26 mouse cellular contexts compared by ENCODE assay signal in the genomic region with DNA sequence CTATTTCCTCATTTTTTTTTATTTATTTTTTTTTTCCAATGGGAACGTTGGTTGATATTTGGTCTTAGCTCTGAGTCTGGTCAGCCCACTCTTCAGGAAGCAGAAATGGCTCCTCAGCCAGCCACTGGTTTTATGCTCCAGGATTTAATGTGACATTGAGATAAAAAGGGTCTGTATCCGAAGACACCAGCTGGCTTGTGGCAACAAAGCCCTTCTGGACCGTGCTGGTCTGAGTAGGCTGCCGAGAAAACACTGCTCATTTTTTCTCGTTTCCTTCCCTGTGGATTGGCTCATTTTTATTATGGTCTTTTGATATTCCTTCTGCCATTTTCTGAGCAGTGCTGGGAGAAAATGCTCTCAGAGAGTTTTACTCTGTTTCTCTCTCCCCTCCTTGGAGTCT.
DNase-seq lines count a peak whose midpoint lies in the region; ATAC-seq and TF ChIP-seq lines count a peak whose summit lies in the region.
"Had no signal": no experiment of that assay in that cellular context is flagged by ENCODE, and none has a peak within 500 bp of the region (broad histone marks: within the 10 kb centered on the region; RNA-seq: fewer than 3 reads in every experiment).

No protein-coding gene starts in this region.

- no peaks in the 10 kb centered on the region for H3K4me1 ChIP-seq in forebrain, embryonic 14.5 days (ENCODE audit: control insufficient read depth, insufficient read depth, low read length)
- H3K4me1 ChIP-seq in forebrain, embryonic 11.5 days (replicated peaks; ENCODE audit: control insufficient read depth, insufficient read depth, low read length): no peaks in the 10 kb centered on the region
- no peaks in the 10 kb centered on the region for H3K4me1 ChIP-seq in midbrain, embryonic 11.5 days (ENCODE audit: control insufficient read depth, insufficient read depth, low read length)
- H3K4me1 ChIP-seq in midbrain, embryonic 15.5 days: no peaks in the 10 kb centered on the region
- H3K4me1 ChIP-seq: embryonic facial prominence, embryonic 12.5 days; heart, embryonic 12.5 days; hindbrain, embryonic 15.5 days; intestine, embryonic 15.5 days; liver, embryonic 12.5 days; midbrain, embryonic 12.5 days had no signal

- no peak for TF ChIP-seq CTCF in brain, embryonic 14.5 days (IDR thresholded peaks at IDR 0.05; ENCODE audit: borderline replicate concordance, extremely low read depth, insufficient read depth, insufficient read length)

- no peak overlapping the region for H3K9ac ChIP-seq in forebrain, embryonic 14.5 days (ENCODE audit: low read length)
- H3K9ac ChIP-seq in forebrain, embryonic 11.5 days (ENCODE audit: low read length): no peak overlapping the region
- no peak overlapping the region for H3K9ac ChIP-seq in midbrain, embryonic 11.5 days (ENCODE audit: low read length)
- H3K9ac ChIP-seq in midbrain, embryonic 15.5 days: no peak overlapping the region
- H3K9ac ChIP-seq: embryonic facial prominence, embryonic 12.5 days; heart, embryonic 12.5 days; hindbrain, embryonic 15.5 days; intestine, embryonic 15.5 days; liver, embryonic 12.5 days; liver, postnatal 0 days; midbrain, embryonic 12.5 days had no signal

- no peaks in the 10 kb centered on the region for H3K9me3 ChIP-seq in forebrain, embryonic 14.5 days (replicated peaks; ENCODE audit: control insufficient read depth, low read length)
- no peaks in the 10 kb centered on the region for H3K9me3 ChIP-seq in forebrain, embryonic 11.5 days (ENCODE audit: control insufficient read depth, low read length)
- no peaks in the 10 kb centered on the region for H3K9me3 ChIP-seq in midbrain, embryonic 11.5 days (ENCODE audit: control insufficient read depth, low read length)
- H3K9me3 ChIP-seq in midbrain, embryonic 15.5 days: no peaks in the 10 kb centered on the region
- H3K9me3 ChIP-seq: embryonic facial prominence, embryonic 12.5 days; heart, embryonic 12.5 days; hindbrain, embryonic 15.5 days; intestine, embryonic 15.5 days; liver, embryonic 12.5 days; midbrain, embryonic 12.5 days had no signal

- H3K36me3 ChIP-seq in forebrain, embryonic 14.5 days (ENCODE audit: control insufficient read depth, insufficient read depth, low read length): no peaks in the 10 kb centered on the region
- H3K36me3 ChIP-seq in forebrain, embryonic 11.5 days (ENCODE audit: control insufficient read depth, insufficient read depth, low read length): no peaks in the 10 kb centered on the region
- H3K36me3 ChIP-seq in midbrain, embryonic 11.5 days (ENCODE audit: control insufficient read depth, insufficient read depth, low read length): no peaks in the 10 kb centered on the region
- H3K36me3 ChIP-seq in midbrain, embryonic 15.5 days (replicated peaks): no peaks in the 10 kb centered on the region
- H3K36me3 ChIP-seq: embryonic facial prominence, embryonic 12.5 days; hindbrain, embryonic 15.5 days; intestine, embryonic 15.5 days; liver, embryonic 12.5 days; midbrain, embryonic 12.5 days had no signal

- ATAC-seq in forebrain, embryonic 14.5 days: no peak
- ATAC-seq in forebrain, embryonic 11.5 days (replicated peaks; ENCODE audit: low FRiP score): no peak
- ATAC-seq in midbrain, embryonic 11.5 days (ENCODE audit: low FRiP score): peak; percentile 67; the same call in 1 of the 2 replicates
- no peak for ATAC-seq in midbrain, embryonic 15.5 days (replicated peaks)
- ATAC-seq: CD4-positive, CD25-positive, alpha-beta regulatory T cell, adult 4 months; intestine, embryonic 15.5 days; liver, embryonic 12.5 days; liver, postnatal 0 days had no signal

- TF ChIP-seq POLR2A in brain, embryonic 14.5 days (IDR thresholded peaks at IDR 0.05; ENCODE audit: borderline replicate concordance, extremely low read depth, insufficient read depth, insufficient read length, poor library complexity, severe bottlenecking): no peak

- DNase-seq in forebrain, embryonic 14.5 days (ENCODE audit: low spot score): peak; percentile 6
- no peak for DNase-seq in forebrain, embryonic 11.5 days (ENCODE audit: low spot score)
- DNase-seq in layer of hippocampus, adult 18-20 months (ENCODE audit: low spot score in 2 of 2): peak; percentile 1 to 23
- no peak for DNase-seq in layer of hippocampus, adult 9-10 months (ENCODE audit: low spot score)
- DNase-seq in midbrain, embryonic 11.5 days (ENCODE audit: low spot score, missing footprints): no peak
- peak; percentile 37 for DNase-seq in brain, embryonic 14.5 days (ENCODE audit: low read depth)
- DNase-seq: adrenal gland, postnatal 14 days; cerebellum, adult 18-20 months; embryo, embryonic 11 days; heart, adult 2 months; heart, postnatal 4 days; kidney, adult 2 months; kidney, postnatal 36 days; liver, postnatal 0 days; lung, postnatal 36 days; right cerebral cortex, adult 18-20 months; thymus, adult 2 months; thymus, postnatal 36 days had no signal

- no peak overlapping the region for H3K4me3 ChIP-seq in forebrain, embryonic 14.5 days (ENCODE audit: low read depth, low read length)
- no peak overlapping the region for H3K4me3 ChIP-seq in forebrain, embryonic 11.5 days (ENCODE audit: low read depth, low read length)
- no peak overlapping the region for H3K4me3 ChIP-seq in midbrain, embryonic 11.5 days (ENCODE audit: low read depth, low read length)
- H3K4me3 ChIP-seq in midbrain, embryonic 15.5 days: no peak overlapping the region
- H3K4me3 ChIP-seq: embryonic facial prominence, embryonic 12.5 days; heart, adult 2 months; heart, embryonic 12.5 days; hindbrain, embryonic 15.5 days; intestine, embryonic 15.5 days; liver, embryonic 12.5 days; midbrain, embryonic 12.5 days had no signal

- H3K4me2 ChIP-seq in forebrain, embryonic 14.5 days (ENCODE audit: low read length): no peak overlapping the region
- no peak overlapping the region for H3K4me2 ChIP-seq in forebrain, embryonic 11.5 days (ENCODE audit: low read depth, low read length, severe bottlenecking)
- no peak overlapping the region for H3K4me2 ChIP-seq in midbrain, embryonic 11.5 days
- H3K4me2 ChIP-seq in midbrain, embryonic 15.5 days: no peak overlapping the region
- H3K4me2 ChIP-seq: embryonic facial prominence, embryonic 12.5 days; heart, embryonic 12.5 days; hindbrain, embryonic 15.5 days; intestine, embryonic 15.5 days; liver, embryonic 12.5 days; midbrain, embryonic 12.5 days had no signal

- no peaks in the 10 kb centered on the region for H3K27me3 ChIP-seq in forebrain, embryonic 14.5 days (replicated peaks; ENCODE audit: control insufficient read depth, insufficient read depth, low read length)
- no peaks in the 10 kb centered on the region for H3K27me3 ChIP-seq in forebrain, embryonic 11.5 days (ENCODE audit: control insufficient read depth, insufficient read depth, low read length)
- H3K27me3 ChIP-seq in midbrain, embryonic 11.5 days (ENCODE audit: control insufficient read depth, insufficient read depth, low read length): no peaks in the 10 kb centered on the region
- no peaks in the 10 kb centered on the region for H3K27me3 ChIP-seq in midbrain, embryonic 15.5 days (replicated peaks)
- H3K27me3 ChIP-seq: embryonic facial prominence, embryonic 12.5 days; heart, embryonic 12.5 days; hindbrain, embryonic 15.5 days; intestine, embryonic 15.5 days; liver, embryonic 12.5 days; midbrain, embryonic 12.5 days had no signal

- no peak overlapping the region for H3K27ac ChIP-seq in forebrain, embryonic 14.5 days (ENCODE audit: low read depth, low read length)
- no peak overlapping the region for H3K27ac ChIP-seq in forebrain, embryonic 11.5 days (ENCODE audit: low read depth, low read length)
- H3K27ac ChIP-seq in midbrain, embryonic 11.5 days (ENCODE audit: low read depth, low read length): no peak overlapping the region
- no peak overlapping the region for H3K27ac ChIP-seq in midbrain, embryonic 15.5 days
- H3K27ac ChIP-seq: embryonic facial prominence, embryonic 12.5 days; heart, adult 2 months; hindbrain, embryonic 15.5 days; intestine, embryonic 15.5 days; liver, embryonic 12.5 days; midbrain, embryonic 12.5 days had no signal

- WGBS in forebrain, embryonic 14.5 days: 66% methylated on average over 5 of the region's 5 CpGs
- 77% methylated on average over 5 of the region's 5 CpGs for WGBS in forebrain, embryonic 11.5 days
- WGBS in midbrain, embryonic 11.5 days: 72% methylated on average over 5 of the region's 5 CpGs
- 48% methylated on average over 5 of the region's 5 CpGs for WGBS in midbrain, embryonic 15.5 days

Comparison
In these comparisons a context has a peak if more than half of its experiments do, and no peak if none do; other contexts are left out.
1. DNase-seq: peak in forebrain, embryonic 14.5 days (single experiment), layer of hippocampus, adult 18-20 months (2 of 2) and brain, embryonic 14.5 days (single experiment); none in forebrain, embryonic 11.5 days (single experiment), layer of hippocampus, adult 9-10 months (single experiment) and midbrain, embryonic 11.5 days (single experiment).